Mouse (Mus musculus): ENCODE results near the gene Hbq1b. TPM values are rescaled to one million over a fixed set of nuclear protein-coding genes. Genes with fewer than 3 reads are reported as not detected.

Gene Hbq1b
- polyA plus RNA-seq, 1 experiment from 2014 or later: 6.9 TPM

- H3K27ac ChIP-seq (ENCODE audit: low read depth, low read length): no peak overlapping the region
- H3K9ac ChIP-seq (ENCODE audit: low read length): no peak overlapping the region
Observed at GRCm38 (mm10) chr11:32301506-32301905, 14.7 kb downstream of the Hbq1b start.

GRCm38 (mm10) chr11:32302824-32303419 is 16.2 kb downstream of the Hbq1b start:
- Histone ChIP-seq H3K4me1 (ENCODE audit: control insufficient read depth, insufficient read depth, low read length) (0 out of 2 replicates have a peak, but pooled peaks cover 2% of the 10 kb centered on the region), H3K27me3 (ENCODE audit: control insufficient read depth, insufficient read depth, low read length) (peaks cover 4% of the 10 kb centered on the region), H3K4me3 (ENCODE audit: low read depth, low read length) (no peak overlapping the region), H3K27ac (ENCODE audit: low read depth, low read length) (no peak overlapping the region), H3K36me3 (ENCODE audit: control insufficient read depth, insufficient read depth, low read length) (no peaks in the 10 kb centered on the region), H3K9me3 (ENCODE audit: control insufficient read depth, low read length) (no peaks in the 10 kb centered on the region), H3K4me2 (no peak overlapping the region), H3K9ac (ENCODE audit: low read length) (no peak overlapping the region)
- WGBS: 52% methylated on average over 2 of the region's 2 CpGs
- DNase-seq (ENCODE audit: low spot score, missing footprints) (no peak), ATAC-seq (ENCODE audit: low FRiP score) (no peak)

More at GRCm38 (mm10) chr11:32301506-32301905, 14.7 kb downstream of the Hbq1b start:
- 81% methylated on average over 1 of the region's 1 CpGs for WGBS
- Histone ChIP-seq H3K27me3 (ENCODE audit: control insufficient read depth, insufficient read depth, low read length) (peaks cover 4% of the 10 kb centered on the region), H3K36me3 (ENCODE audit: control insufficient read depth, insufficient read depth, low read length) (no peaks in the 10 kb centered on the region), H3K4me3 (ENCODE audit: low read depth, low read length) (no peak overlapping the region), H3K4me1 (ENCODE audit: control insufficient read depth, insufficient read depth, low read length) (no peaks in the 10 kb centered on the region), H3K9me3 (ENCODE audit: control insufficient read depth, low read length) (no peaks in the 10 kb centered on the region), H3K4me2 (no peak overlapping the region)
- DNase-seq (ENCODE audit: low spot score, missing footprints) (no peak), ATAC-seq (ENCODE audit: low FRiP score) (no peak)

- Histone ChIP-seq H3K9me3 (ENCODE audit: control insufficient read depth, low read length) (no peaks in the 10 kb centered on the region), H3K27ac (ENCODE audit: low read depth, low read length) (no peak overlapping the region), H3K36me3 (ENCODE audit: control insufficient read depth, insufficient read depth, low read length) (no peaks in the 10 kb centered on the region), H3K4me1 (ENCODE audit: control insufficient read depth, insufficient read depth, low read length) (0 out of 2 replicates have a peak, but pooled peaks cover 2% of the 10 kb centered on the region), H3K4me3 (ENCODE audit: low read depth, low read length) (no peak overlapping the region), H3K4me2 (no peak overlapping the region), H3K27me3 (ENCODE audit: control insufficient read depth, insufficient read depth, low read length) (peaks cover 4% of the 10 kb centered on the region), H3K9ac (ENCODE audit: low read length) (no peak overlapping the region)
- DNase-seq (ENCODE audit: low spot score, missing footprints) (no peak), ATAC-seq (ENCODE audit: low FRiP score) (no peak)
- WGBS: 88% methylated on average over 1 of the region's 1 CpGs
Observed at GRCm38 (mm10) chr11:32303455-32303854, 16.7 kb downstream of the Hbq1b start.

- Histone ChIP-seq H3K36me3 (ENCODE audit: control insufficient read depth, insufficient read depth, low read length) (no peaks in the 10 kb centered on the region), H3K27me3 (ENCODE audit: control insufficient read depth, insufficient read depth, low read length) (no peaks in the 10 kb centered on the region), H3K4me1 (ENCODE audit: control insufficient read depth, insufficient read depth, low read length) (0 out of 2 replicates have a peak, but pooled peaks cover 2% of the 10 kb centered on the region), H3K9ac (ENCODE audit: low read length) (no peak overlapping the region), H3K4me3 (ENCODE audit: low read depth, low read length) (no peak overlapping the region), H3K9me3 (ENCODE audit: control insufficient read depth, low read length) (no peaks in the 10 kb centered on the region), H3K4me2 (no peak overlapping the region), H3K27ac (ENCODE audit: low read depth, low read length) (no peak overlapping the region)
- WGBS: 53% methylated on average over 1 of the region's 1 CpGs
- ATAC-seq (ENCODE audit: low FRiP score) (no peak), DNase-seq (ENCODE audit: low spot score, missing footprints) (no peak)
Observed at GRCm38 (mm10) chr11:32307006-32307405, 20.2 kb downstream of the Hbq1b start.

- Histone ChIP-seq H3K4me2 (no peak overlapping the region), H3K4me1 (ENCODE audit: control insufficient read depth, insufficient read depth, low read length) (0 out of 2 replicates have a peak, but pooled peaks cover 2% of the 10 kb centered on the region), H3K27ac (ENCODE audit: low read depth, low read length) (no peak overlapping the region), H3K36me3 (ENCODE audit: control insufficient read depth, insufficient read depth, low read length) (no peaks in the 10 kb centered on the region), H3K27me3 (ENCODE audit: control insufficient read depth, insufficient read depth, low read length) (no peaks in the 10 kb centered on the region), H3K4me3 (ENCODE audit: low read depth, low read length) (no peak overlapping the region), H3K9me3 (ENCODE audit: control insufficient read depth, low read length) (no peaks in the 10 kb centered on the region), H3K9ac (ENCODE audit: low read length) (no peak overlapping the region)
- DNase-seq (ENCODE audit: low spot score, missing footprints): no peak
- WGBS: 51% methylated on average over 4 of the region's 4 CpGs
- no peak for ATAC-seq (ENCODE audit: low FRiP score)
Observed at GRCm38 (mm10) chr11:32309446-32309845, 22.7 kb downstream of the Hbq1b start.

- 0 out of 2 replicates have a peak, but pooled peaks cover 2% of the 10 kb centered on the region for H3K4me1 ChIP-seq (ENCODE audit: control insufficient read depth, insufficient read depth, low read length)
- H3K27ac ChIP-seq (ENCODE audit: low read depth, low read length): no peak overlapping the region
- no peak overlapping the region for H3K4me2 ChIP-seq
- H3K36me3 ChIP-seq (ENCODE audit: control insufficient read depth, insufficient read depth, low read length): no peaks in the 10 kb centered on the region
- no peaks in the 10 kb centered on the region for H3K9me3 ChIP-seq (ENCODE audit: control insufficient read depth, low read length)
- no peak for ATAC-seq (ENCODE audit: low FRiP score)
- H3K4me3 ChIP-seq (ENCODE audit: low read depth, low read length): no peak overlapping the region
- no peak overlapping the region for H3K9ac ChIP-seq (ENCODE audit: low read length)
- 81% methylated on average over 3 of the region's 3 CpGs for WGBS
- no peaks in the 10 kb centered on the region for H3K27me3 ChIP-seq (ENCODE audit: control insufficient read depth, insufficient read depth, low read length)
- no peak for DNase-seq (ENCODE audit: low spot score, missing footprints)
Observed at GRCm38 (mm10) chr11:32309928-32310327, 23.2 kb downstream of the Hbq1b start.

GRCm38 (mm10) chr11:32316009-32316408 is 29.2 kb downstream of the Hbq1b start:
- no peaks in the 10 kb centered on the region for H3K9me3 ChIP-seq (ENCODE audit: control insufficient read depth, low read length)
- H3K4me1 ChIP-seq (ENCODE audit: control insufficient read depth, insufficient read depth, low read length): no peaks in the 10 kb centered on the region
- H3K9ac ChIP-seq (ENCODE audit: low read length): no peak overlapping the region
- no peak for DNase-seq (ENCODE audit: low spot score, missing footprints)
- no peaks in the 10 kb centered on the region for H3K27me3 ChIP-seq (ENCODE audit: control insufficient read depth, insufficient read depth, low read length)
- no peak overlapping the region for H3K4me2 ChIP-seq
- no peaks in the 10 kb centered on the region for H3K36me3 ChIP-seq (ENCODE audit: control insufficient read depth, insufficient read depth, low read length)
- no peak overlapping the region for H3K27ac ChIP-seq (ENCODE audit: low read depth, low read length)
- no peak overlapping the region for H3K4me3 ChIP-seq (ENCODE audit: low read depth, low read length)
- 84% methylated on average over 3 of the region's 3 CpGs for WGBS
- no peak for ATAC-seq (ENCODE audit: low FRiP score)

- Histone ChIP-seq H3K9me3 (ENCODE audit: control insufficient read depth, low read length) (no peaks in the 10 kb centered on the region), H3K9ac (ENCODE audit: low read length) (no peak overlapping the region), H3K4me3 (ENCODE audit: low read depth, low read length) (no peak overlapping the region), H3K27ac (ENCODE audit: low read depth, low read length) (no peak overlapping the region), H3K36me3 (ENCODE audit: control insufficient read depth, insufficient read depth, low read length) (no peaks in the 10 kb centered on the region), H3K27me3 (ENCODE audit: control insufficient read depth, insufficient read depth, low read length) (no peaks in the 10 kb centered on the region), H3K4me2 (no peak overlapping the region), H3K4me1 (ENCODE audit: control insufficient read depth, insufficient read depth, low read length) (no peaks in the 10 kb centered on the region)
- ATAC-seq (ENCODE audit: low FRiP score): no peak
- 68% methylated on average over 11 of the region's 11 CpGs for WGBS
- DNase-seq (ENCODE audit: low spot score, missing footprints): no peak
Observed at GRCm38 (mm10) chr11:32320507-32321195, 33.9 kb downstream of the Hbq1b start.

- no peak overlapping the region for H3K4me2 ChIP-seq
- peak; percentile 96 for DNase-seq (ENCODE audit: low spot score, missing footprints)
- no peak for ATAC-seq (ENCODE audit: low FRiP score)
- no peaks in the 10 kb centered on the region for H3K4me1 ChIP-seq (ENCODE audit: control insufficient read depth, insufficient read depth, low read length)
- WGBS: 35% methylated on average over 8 of the region's 8 CpGs
- H3K4me3 ChIP-seq (ENCODE audit: low read depth, low read length): no peak overlapping the region
- H3K9me3 ChIP-seq (ENCODE audit: control insufficient read depth, low read length): no peaks in the 10 kb centered on the region
- no peaks in the 10 kb centered on the region for H3K27me3 ChIP-seq (ENCODE audit: control insufficient read depth, insufficient read depth, low read length)
- H3K36me3 ChIP-seq (ENCODE audit: control insufficient read depth, insufficient read depth, low read length): no peaks in the 10 kb centered on the region
- H3K9ac ChIP-seq (ENCODE audit: low read length): no peak overlapping the region
- no peak overlapping the region for H3K27ac ChIP-seq (ENCODE audit: low read depth, low read length)
Observed at GRCm38 (mm10) chr11:32321196-32321565, 34.4 kb downstream of the Hbq1b start.

Measured in midbrain, embryonic 11.5 days (tissue).